Mouse (Mus musculus): ENCODE results near the gene Dnajc5g.

- TF ChIP-seq CTCF (IDR thresholded peaks at IDR 0.05; ENCODE audit: borderline replicate concordance, insufficient read depth, low read depth, low read length) (no peak), POLR2A (IDR thresholded peaks at IDR 0.05; ENCODE audit: borderline replicate concordance, insufficient read depth, low read length) (no peak)
Measured at GRCm38 (mm10) chr5:31080059-31080794, 25.9 kb upstream of the Dnajc5g start.

Measured in cerebellum, adult 2 months (tissue).